Mouse (Mus musculus): ENCODE results near the gene Kcnq5. TPM values are rescaled to one million over a fixed set of nuclear protein-coding genes. Genes with fewer than 3 reads are reported as not detected.
A peak's percentile ranks its signal among the peaks of the same experiment; 100 is the strongest.

Gene Kcnq5
- polyA plus RNA-seq, 1 experiment from 2014 or later: 2.7 TPM

DNA sequence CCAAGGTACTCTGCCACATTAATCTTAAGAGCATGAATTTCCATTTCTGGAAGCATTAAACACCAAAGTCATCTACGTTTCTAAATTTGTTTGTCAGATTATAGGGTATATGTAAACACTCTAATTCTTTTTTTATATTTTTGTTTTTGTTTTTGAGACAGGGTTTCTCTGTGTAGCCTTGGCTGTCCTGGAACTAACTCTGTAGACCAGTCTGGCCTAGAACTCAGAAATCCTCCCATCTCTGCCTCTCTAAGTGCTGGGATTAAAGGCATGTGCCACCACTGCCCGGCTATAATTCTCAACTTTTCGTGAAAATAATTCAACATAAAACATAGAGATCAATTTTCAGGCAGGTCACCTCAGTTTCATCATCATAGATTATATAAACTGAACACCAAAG, 246.9 kb downstream of the Kcnq5 start:
- no peaks in the 10 kb centered on the region for H3K4me1 ChIP-seq
- H3K4me3 ChIP-seq: no peak overlapping the region
- WGBS: 79% methylated on average over 3 of the region's 3 CpGs

DNA sequence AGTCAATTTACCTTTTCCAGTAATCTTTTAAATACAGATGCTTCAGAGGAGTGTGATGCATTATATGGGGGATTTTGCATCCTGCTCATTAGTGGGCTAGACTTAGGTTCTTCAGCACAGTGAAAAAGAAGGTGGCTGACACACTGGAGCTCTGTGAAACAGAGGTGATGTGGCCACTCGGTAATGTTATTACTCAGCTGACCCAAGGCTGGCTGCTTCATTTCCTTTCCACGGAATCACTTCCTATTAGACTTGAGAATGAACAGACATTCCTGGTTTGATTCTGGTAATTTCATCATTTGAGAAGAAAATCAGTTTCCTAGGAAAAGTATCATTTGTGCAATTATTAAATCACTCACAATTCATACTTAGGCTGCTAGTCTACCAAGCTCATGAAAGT, 249.0 kb downstream of the Kcnq5 start:
- Histone ChIP-seq H3K4me3 (no peak overlapping the region), H3K4me1 (no peaks in the 10 kb centered on the region), H3K4me2 (replicated peaks) (no peak overlapping the region), H3K9ac (no peak overlapping the region), H3K27me3 (no peaks in the 10 kb centered on the region), H3K27ac (no peak overlapping the region), H3K9me3 (no peaks in the 10 kb centered on the region), H3K36me3 (no peaks in the 10 kb centered on the region)
- ATAC-seq (ENCODE audit: low FRiP score, low read depth): no peak
- WGBS: 57% methylated on average over 2 of the region's 2 CpGs

More for the DNA sequence above, 246.9 kb downstream of the Kcnq5 start:
- H3K36me3 ChIP-seq: no peaks in the 10 kb centered on the region; the same call in 1 of the 2 replicates
- no peak overlapping the region for H3K27ac ChIP-seq
- no peaks in the 10 kb centered on the region for H3K27me3 ChIP-seq
- no peak overlapping the region for H3K4me2 ChIP-seq (replicated peaks)
- H3K9ac ChIP-seq: no peak overlapping the region
- no peak for ATAC-seq (ENCODE audit: low FRiP score, low read depth)
- H3K9me3 ChIP-seq: no peaks in the 10 kb centered on the region

DNA sequence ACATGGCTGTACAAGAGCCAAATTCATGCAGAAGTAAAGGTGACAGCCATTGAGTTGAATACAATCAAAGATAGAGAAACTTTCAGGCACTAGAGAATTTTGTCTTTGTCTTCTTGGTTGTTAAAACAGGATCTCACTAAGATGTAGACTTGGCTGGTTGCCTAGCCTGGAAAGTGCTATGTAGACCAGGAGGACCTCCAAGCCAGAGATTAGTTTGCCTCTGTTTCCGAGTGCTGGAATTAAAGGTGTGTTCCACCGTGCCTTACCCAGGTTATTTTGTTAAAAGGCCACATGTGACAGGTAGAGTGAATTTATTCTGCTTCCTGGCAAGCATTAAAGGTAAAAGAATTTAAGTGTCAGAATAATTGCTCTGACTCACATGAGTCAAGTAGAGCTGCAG, 271.3 kb downstream of the Kcnq5 start:
- H3K27me3 ChIP-seq: no peaks in the 10 kb centered on the region
- no peak overlapping the region for H3K9ac ChIP-seq
- no peaks in the 10 kb centered on the region for H3K9me3 ChIP-seq
- H3K4me2 ChIP-seq (replicated peaks): no peak overlapping the region
- H3K4me1 ChIP-seq: no peaks in the 10 kb centered on the region
- WGBS: 50% methylated on average over 2 of the region's 2 CpGs
- no peak for ATAC-seq (ENCODE audit: low FRiP score, low read depth)
- H3K4me3 ChIP-seq: no peak overlapping the region
- H3K36me3 ChIP-seq: no peaks in the 10 kb centered on the region
- H3K27ac ChIP-seq: no peak overlapping the region

DNA sequence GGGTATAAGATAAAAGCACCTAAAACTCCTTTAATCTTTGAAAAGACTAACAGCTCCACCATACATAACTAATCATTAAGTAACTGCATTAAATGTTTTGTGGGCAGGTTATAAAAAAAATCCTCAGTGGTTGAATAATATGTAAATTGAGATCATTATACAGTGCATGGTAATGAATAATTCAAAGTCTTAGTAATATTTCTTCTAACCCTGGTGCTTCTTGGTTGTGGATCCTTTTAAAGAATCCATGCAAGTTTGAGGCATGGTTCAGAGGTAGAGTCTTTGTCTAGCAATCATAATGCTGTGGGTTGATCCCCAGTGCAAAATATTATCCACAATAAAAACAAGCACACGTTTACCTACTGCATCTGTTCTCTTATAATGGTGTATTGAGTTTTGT, 272.8 kb downstream of the Kcnq5 start:
- H3K4me2 ChIP-seq (replicated peaks): no peak overlapping the region
- no peak overlapping the region for H3K4me3 ChIP-seq
- no peak overlapping the region for H3K9ac ChIP-seq
- no peaks in the 10 kb centered on the region for H3K36me3 ChIP-seq
- WGBS: 78% methylated on average over 1 of the region's 1 CpGs
- no peaks in the 10 kb centered on the region for H3K9me3 ChIP-seq
- no peak overlapping the region for H3K27ac ChIP-seq
- no peak for ATAC-seq (ENCODE audit: low FRiP score, low read depth)
- no peaks in the 10 kb centered on the region for H3K4me1 ChIP-seq
- H3K27me3 ChIP-seq: no peaks in the 10 kb centered on the region

DNA sequence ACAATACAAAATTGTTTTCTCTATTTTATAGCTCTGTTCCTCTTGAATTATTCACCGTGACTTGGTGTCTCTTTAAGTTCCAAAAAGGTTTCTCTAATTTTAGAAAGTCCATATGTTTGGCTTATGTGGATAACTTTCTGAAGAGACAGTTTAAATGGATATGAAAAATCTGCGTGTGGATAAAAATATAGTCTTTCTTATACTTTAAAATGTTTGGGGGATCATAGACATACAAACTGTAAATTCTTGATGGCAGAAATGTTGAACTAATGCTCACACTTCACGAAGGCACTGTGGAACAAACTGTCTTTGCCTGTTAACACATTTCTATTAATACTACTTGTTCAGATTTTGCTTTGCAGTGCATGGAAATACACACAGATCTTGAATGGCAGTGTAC, 277.3 kb downstream of the Kcnq5 start:
- no peaks in the 10 kb centered on the region for H3K4me1 ChIP-seq
- no peak overlapping the region for H3K4me3 ChIP-seq
- H3K4me2 ChIP-seq (replicated peaks): no peak overlapping the region
- 80% methylated on average over 3 of the region's 3 CpGs for WGBS
- H3K27ac ChIP-seq: no peak overlapping the region
- H3K9me3 ChIP-seq: no peaks in the 10 kb centered on the region
- no peak overlapping the region for H3K9ac ChIP-seq
- ATAC-seq (ENCODE audit: low FRiP score, low read depth): no peak
- H3K27me3 ChIP-seq: no peaks in the 10 kb centered on the region
- no peaks in the 10 kb centered on the region for H3K36me3 ChIP-seq

DNA sequence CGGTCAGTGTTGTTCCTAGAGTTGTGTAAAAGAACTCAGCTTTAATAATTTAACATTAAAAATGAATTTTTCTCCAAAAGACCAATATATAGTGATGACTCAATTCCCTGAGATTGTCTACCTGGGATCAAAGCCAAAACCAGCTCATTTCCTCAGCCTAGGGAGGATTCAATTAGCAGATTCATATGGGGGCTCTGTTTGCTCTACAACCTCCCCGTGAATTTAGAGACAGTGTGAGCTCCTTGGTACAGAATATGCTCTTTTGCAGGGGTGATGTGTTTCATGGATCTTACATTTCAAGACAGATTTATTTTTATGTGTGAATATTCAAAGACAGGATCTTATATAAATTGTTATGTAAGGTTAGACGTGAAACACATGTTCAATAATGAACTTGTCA, 284.9 kb downstream of the Kcnq5 start:
- no peak overlapping the region for H3K4me3 ChIP-seq
- no peak for ATAC-seq (ENCODE audit: low FRiP score, low read depth)
- no peak overlapping the region for H3K27ac ChIP-seq
- H3K4me2 ChIP-seq (replicated peaks): no peak overlapping the region
- 75% methylated on average over 3 of the region's 3 CpGs for WGBS
- no peak overlapping the region for H3K9ac ChIP-seq
- peaks cover 6% of the 10 kb centered on the region; the same call in 1 of the 2 replicates for H3K9me3 ChIP-seq
- H3K27me3 ChIP-seq: no peaks in the 10 kb centered on the region
- H3K4me1 ChIP-seq: no peaks in the 10 kb centered on the region
- no peaks in the 10 kb centered on the region for H3K36me3 ChIP-seq

DNA sequence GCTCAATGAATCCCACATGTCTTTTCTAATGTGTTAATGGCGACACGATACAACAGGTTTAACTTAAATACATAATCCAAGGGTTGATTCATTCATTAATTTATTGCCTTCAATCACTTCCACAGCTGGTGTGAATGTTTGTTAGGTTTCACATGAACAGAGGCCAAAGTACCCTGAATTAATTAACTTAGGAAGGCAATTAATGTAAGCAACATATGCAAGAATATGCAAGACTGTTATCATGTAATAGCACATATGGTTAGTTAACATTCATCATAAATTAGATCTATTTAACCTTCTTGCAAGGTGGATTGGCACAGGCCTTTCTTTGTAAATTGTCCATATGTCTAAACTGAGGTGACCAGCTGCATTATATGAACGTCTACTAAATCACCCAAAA, 300.9 kb downstream of the Kcnq5 start:
- WGBS: 63% methylated on average over 3 of the region's 3 CpGs
- Histone ChIP-seq H3K27ac (no peak overlapping the region), H3K9ac (no peak overlapping the region), H3K27me3 (no peaks in the 10 kb centered on the region), H3K4me3 (no peak overlapping the region), H3K9me3 (no peaks in the 10 kb centered on the region), H3K4me1 (peaks cover 11% of the 10 kb centered on the region), H3K4me2 (replicated peaks) (no peak overlapping the region), H3K36me3 (no peaks in the 10 kb centered on the region)
- ATAC-seq (ENCODE audit: low FRiP score, low read depth): no peak

DNA sequence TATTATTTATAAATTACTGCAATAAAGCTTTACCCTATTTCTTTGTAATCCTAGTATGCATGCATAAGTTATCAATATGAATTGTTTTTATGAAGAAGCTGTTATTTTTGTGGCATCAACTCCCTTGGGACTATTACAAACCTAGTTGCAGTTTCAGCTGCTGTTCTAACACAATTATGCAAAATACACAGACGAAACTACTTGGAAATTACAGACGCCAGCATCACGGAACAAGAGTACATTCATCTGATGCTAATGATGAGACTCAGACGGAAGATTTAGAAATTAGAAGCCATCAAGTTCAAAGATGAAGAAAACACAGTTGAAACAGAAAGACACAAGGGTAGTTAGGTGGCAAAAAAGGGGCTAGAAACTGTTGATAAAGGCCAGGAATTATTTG, 310.9 kb downstream of the Kcnq5 start:
- no peaks in the 10 kb centered on the region for H3K36me3 ChIP-seq
- H3K4me3 ChIP-seq: no peak overlapping the region
- no peak overlapping the region for H3K9ac ChIP-seq
- H3K27me3 ChIP-seq: no peaks in the 10 kb centered on the region
- no peaks in the 10 kb centered on the region for H3K4me1 ChIP-seq
- H3K9me3 ChIP-seq: no peaks in the 10 kb centered on the region
- H3K4me2 ChIP-seq (replicated peaks): no peak overlapping the region
- no peak for ATAC-seq (ENCODE audit: low FRiP score, low read depth)
- H3K27ac ChIP-seq: no peak overlapping the region
- WGBS: 81% methylated on average over 4 of the region's 4 CpGs

DNA sequence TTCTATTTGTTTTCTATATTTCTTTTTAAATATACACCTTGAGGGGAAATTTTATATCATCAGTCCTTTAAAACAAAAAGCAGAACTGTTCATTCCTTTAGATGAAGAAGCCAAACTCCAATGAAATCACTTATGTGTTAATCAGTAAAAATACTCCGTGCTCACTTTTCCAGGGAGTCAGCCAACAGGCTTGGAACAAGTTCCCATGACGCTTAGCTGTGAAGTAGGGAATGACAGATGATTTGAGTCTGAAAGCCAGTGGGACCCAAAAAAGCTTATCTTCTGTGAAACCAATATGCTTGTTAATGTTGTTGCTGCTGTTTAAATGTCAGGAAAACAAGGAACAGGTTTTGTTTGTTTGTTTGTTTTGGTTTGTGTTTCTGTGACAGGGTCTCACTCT, 326.3 kb downstream of the Kcnq5 start:
- Histone ChIP-seq H3K9me3 (no peaks in the 10 kb centered on the region), H3K27me3 (no peaks in the 10 kb centered on the region), H3K4me1 (peaks cover 5% of the 10 kb centered on the region; the same call in 1 of the 2 replicates), H3K27ac (no peak overlapping the region), H3K4me3 (no peak overlapping the region), H3K4me2 (replicated peaks) (no peak overlapping the region), H3K36me3 (no peaks in the 10 kb centered on the region), H3K9ac (no peak overlapping the region)
- no peak for ATAC-seq (ENCODE audit: low FRiP score, low read depth)
- 71% methylated on average over 2 of the region's 2 CpGs for WGBS

DNA sequence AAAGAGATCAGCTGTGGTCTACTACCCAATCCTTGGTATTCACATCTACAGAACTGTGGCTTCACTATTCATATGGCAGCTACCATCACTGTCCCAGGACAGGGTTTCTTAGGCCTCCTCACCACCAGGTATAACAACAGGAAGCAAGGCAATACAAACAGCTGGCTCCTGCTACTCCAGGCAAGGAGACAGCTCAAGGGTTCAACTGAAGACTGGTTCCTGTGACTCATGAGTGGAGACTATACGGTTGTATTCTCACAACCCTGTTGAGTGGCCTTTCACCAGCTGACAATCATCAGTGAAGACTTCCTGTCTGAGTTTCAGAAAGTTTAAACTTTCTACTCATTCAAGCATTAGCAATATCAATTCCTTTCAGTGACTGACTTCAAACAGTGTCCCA, 327.7 kb downstream of the Kcnq5 start:
- Histone ChIP-seq H3K27ac (no peak overlapping the region), H3K4me1 (peaks cover 5% of the 10 kb centered on the region; the same call in 1 of the 2 replicates), H3K4me2 (replicated peaks) (no peak overlapping the region), H3K27me3 (no peaks in the 10 kb centered on the region), H3K4me3 (no peak overlapping the region), H3K9me3 (no peaks in the 10 kb centered on the region), H3K9ac (no peak overlapping the region), H3K36me3 (no peaks in the 10 kb centered on the region)
- no peak for ATAC-seq (ENCODE audit: low FRiP score, low read depth)
- WGBS: 63% methylated on average over 1 of the region's 1 CpGs

DNA sequence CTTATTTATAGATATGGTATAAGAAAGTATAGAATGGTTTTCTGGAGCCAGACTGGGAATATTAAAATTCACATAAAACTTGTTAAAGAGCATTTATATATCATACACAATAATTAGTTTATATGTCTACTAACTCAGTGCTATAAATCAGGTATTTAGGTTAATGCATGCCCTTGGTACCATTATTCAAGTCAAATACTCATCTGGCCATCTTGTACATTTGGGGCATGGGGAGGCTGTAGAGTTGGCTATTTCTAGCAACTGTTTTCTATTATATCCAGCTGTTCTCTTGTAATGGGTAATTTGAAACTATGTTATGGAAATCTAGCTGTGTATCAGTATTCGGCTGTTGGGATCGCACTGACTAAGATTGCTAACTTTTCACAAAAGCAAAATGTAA, 339.3 kb downstream of the Kcnq5 start:
- H3K9me3 ChIP-seq: no peaks in the 10 kb centered on the region
- H3K27me3 ChIP-seq: no peaks in the 10 kb centered on the region
- 0 out of 2 replicates have a peak, but pooled peaks cover 2% of the 10 kb centered on the region for H3K4me1 ChIP-seq
- 47% methylated on average over 2 of the region's 2 CpGs for WGBS
- peak; percentile 73; the same call in 1 of the 2 replicates for ATAC-seq (ENCODE audit: low FRiP score, low read depth)
- no peak overlapping the region for H3K27ac ChIP-seq
- no peak overlapping the region for H3K4me2 ChIP-seq (replicated peaks)
- no peak overlapping the region for H3K9ac ChIP-seq
- H3K4me3 ChIP-seq: no peak overlapping the region
- no peaks in the 10 kb centered on the region for H3K36me3 ChIP-seq

DNA sequence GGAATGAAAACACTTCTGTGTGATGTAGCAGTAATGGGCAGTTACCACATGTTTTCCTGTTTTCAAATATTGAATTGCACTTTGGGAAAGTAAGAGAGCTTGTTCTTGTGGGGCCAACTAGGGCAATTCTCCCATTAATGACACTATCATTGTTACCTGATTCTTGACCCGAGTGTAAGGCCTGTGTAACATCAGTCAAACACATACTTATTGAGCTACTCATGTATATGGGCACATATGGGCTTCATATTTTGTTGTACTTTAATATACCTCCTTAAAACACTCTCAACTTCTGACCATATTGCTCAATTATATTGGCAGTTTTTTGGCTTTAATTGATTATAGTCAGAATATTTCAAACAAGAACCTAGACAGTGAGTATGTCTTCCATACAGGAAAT, 339.7 kb downstream of the Kcnq5 start:
- no peak overlapping the region for H3K4me3 ChIP-seq
- no peaks in the 10 kb centered on the region for H3K27me3 ChIP-seq
- 0 out of 2 replicates have a peak, but pooled peaks cover 2% of the 10 kb centered on the region for H3K4me1 ChIP-seq
- no peaks in the 10 kb centered on the region for H3K9me3 ChIP-seq
- H3K9ac ChIP-seq: no peak overlapping the region
- peak; percentile 72 for ATAC-seq (ENCODE audit: low FRiP score, low read depth)
- H3K27ac ChIP-seq: no peak overlapping the region
- no peak overlapping the region for H3K4me2 ChIP-seq (replicated peaks)
- 55% methylated on average over 1 of the region's 1 CpGs for WGBS
- no peaks in the 10 kb centered on the region for H3K36me3 ChIP-seq

DNA sequence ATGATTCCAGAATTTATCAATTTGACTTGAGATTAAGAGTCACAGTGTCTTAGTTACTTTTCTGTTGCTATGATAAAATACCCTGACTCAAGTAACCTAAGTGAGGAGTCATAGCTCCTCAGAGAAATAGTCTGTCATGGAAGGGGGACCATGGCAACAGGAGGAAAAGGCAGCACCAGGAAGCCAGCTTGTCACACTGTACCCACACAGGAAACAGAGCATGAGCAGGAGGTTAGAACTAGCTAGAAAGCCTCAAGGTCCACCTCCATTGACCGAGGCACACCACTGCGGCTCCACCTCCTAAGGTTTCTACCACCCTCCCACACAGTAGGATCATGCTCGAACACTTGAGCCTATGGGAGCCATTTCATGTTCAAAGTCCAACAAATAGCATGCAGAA, 343.0 kb downstream of the Kcnq5 start:
- H3K36me3 ChIP-seq: no peaks in the 10 kb centered on the region
- 0 out of 2 replicates have a peak, but pooled peaks cover 2% of the 10 kb centered on the region for H3K4me1 ChIP-seq
- H3K27ac ChIP-seq: no peak overlapping the region

More for the DNA sequence above, 343.0 kb downstream of the Kcnq5 start:
- Histone ChIP-seq H3K9ac (no peak overlapping the region), H3K4me2 (replicated peaks) (no peak overlapping the region), H3K4me3 (no peak overlapping the region), H3K9me3 (no peaks in the 10 kb centered on the region), H3K27me3 (no peaks in the 10 kb centered on the region)
- 90% methylated on average over 3 of the region's 3 CpGs for WGBS
- no peak for ATAC-seq (ENCODE audit: low FRiP score, low read depth)

Measured in limb, embryonic 13.5 days (tissue).